Mouse (Mus musculus) hindbrain, embryonic 11.5 days (tissue): ENCODE data around the gene Elk3. TPM values are rescaled to one million over a fixed set of nuclear protein-coding genes. Genes with fewer than 3 reads are reported as not detected.
A peak's percentile ranks its signal among the peaks of the same experiment; 100 is the strongest.

ENCODE experiments used
- ATAC-seq: fragments of 200-750 bp; cut with Nextera tagmentation; 2 replicates; pipeline ENCODE4 v1.8.0; 2017; ENCODE audit warnings: mild to moderate bottlenecking, moderate TSS enrichment, moderate library complexity; ENCODE audit not compliant: low FRiP score
- DNase-seq: peaks from one replicate; pipeline ENCODE4 v3.0.0-alpha.2; 2015; ENCODE audit warnings: low spot score
- H3K27ac ChIP-seq: fragments of 300-500 bp; sonication (generic); 2 replicates; pipeline ENCODE4 v1.5.1; 2014; ENCODE audit warnings: mild to moderate bottlenecking, low read depth, low read length
- H3K27me3 ChIP-seq: fragments of 300-500 bp; sonication (generic); 2 replicates; pipeline ENCODE4 v1.6.1; 2014; ENCODE audit warnings: mild to moderate bottlenecking, low read length, moderate library complexity, mixed read lengths; ENCODE audit not compliant: control insufficient read depth, insufficient read depth
- H3K36me3 ChIP-seq: fragments of 300-500 bp; sonication (generic); 2 replicates; pipeline ENCODE4 v1.6.1; 2014; ENCODE audit warnings: mild to moderate bottlenecking, low read length, moderate library complexity, mixed read lengths; ENCODE audit not compliant: control insufficient read depth, insufficient read depth
- H3K4me1 ChIP-seq: fragments of 300-500 bp; sonication (generic); replicated peaks from 2 replicates; pipeline ENCODE4 v1.6.1; 2014; ENCODE audit warnings: low read length, mixed read lengths; ENCODE audit not compliant: control insufficient read depth, insufficient read depth
- H3K4me2 ChIP-seq: fragments of 300-500 bp; sonication (generic); replicated peaks from 2 replicates; pipeline ENCODE4 v1.6.1; 2014; ENCODE audit warnings: mild to moderate bottlenecking, low read depth, low read length
- H3K4me3 ChIP-seq: fragments of 300-500 bp; sonication (generic); 2 replicates; pipeline ENCODE4 v1.5.1; 2014; ENCODE audit warnings: low read depth, low read length
- H3K9ac ChIP-seq: fragments of 300-500 bp; sonication (generic); 2 replicates; pipeline ENCODE4 v1.6.1; 2014; ENCODE audit warnings: low read depth, low read length
- H3K9me3 ChIP-seq: fragments of 300-500 bp; sonication (generic); 2 replicates; pipeline ENCODE4 v1.6.1; 2016; ENCODE audit warnings: low read length; ENCODE audit not compliant: control insufficient read depth
- WGBS: fragments of 180-500 bp; shearing (Covaris S2); extraction: QIAGEN DNeasy Blood & Tissue Kit; methylation state at CpG from one replicate; pipeline ENCODE4 v1.1.7; 2014; 5-methylcytosine and 5-hydroxymethylcytosine counted together
- polyA plus RNA-seq: library from polyadenylated mRNA; unstranded; fragments of >200 nt; fragmentation: Nextera tagmentation; extraction: Ambion mirVana; gene quantifications from 2 replicates; pipeline ENCODE4 v1.2.1, GENCODE M21; 2014

The Elk3 gene
- polyA plus RNA-seq, 1 experiment from 2014 or later, result 22.8 TPM

DNA sequence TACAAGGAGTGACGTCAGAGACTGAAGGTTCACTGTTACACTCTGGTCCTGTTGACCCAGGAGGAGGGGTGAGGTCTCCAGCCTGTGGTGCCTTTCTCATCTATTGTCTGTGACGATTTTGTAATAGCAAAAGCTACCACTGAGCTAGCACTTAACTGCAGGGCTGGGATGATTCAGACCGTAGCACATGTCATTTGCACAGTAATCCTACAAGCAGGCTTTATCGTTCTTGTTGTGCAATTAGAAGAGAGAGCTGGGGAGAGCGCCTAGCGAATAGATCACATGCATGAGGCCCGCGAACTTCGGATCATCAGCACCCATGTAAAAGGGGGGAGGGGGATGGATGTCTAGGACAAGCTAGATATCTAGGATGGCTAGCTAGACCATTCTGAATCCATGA is 45.1 kb downstream of the Elk3 start:
- Histone ChIP-seq H3K36me3 (no peaks in the 10 kb centered on the region), H3K27ac (no peak overlapping the region), H3K4me1 (peaks cover 10% of the 10 kb centered on the region), H3K27me3 (no peaks in the 10 kb centered on the region), H3K9me3 (no peaks in the 10 kb centered on the region), H3K4me2 (no peak overlapping the region), H3K4me3 (no peak overlapping the region), H3K9ac (no peak overlapping the region)
- DNase-seq (no peak), ATAC-seq (no peak)
- 88% methylated on average over 9 of the region's 9 CpGs for WGBS

DNA sequence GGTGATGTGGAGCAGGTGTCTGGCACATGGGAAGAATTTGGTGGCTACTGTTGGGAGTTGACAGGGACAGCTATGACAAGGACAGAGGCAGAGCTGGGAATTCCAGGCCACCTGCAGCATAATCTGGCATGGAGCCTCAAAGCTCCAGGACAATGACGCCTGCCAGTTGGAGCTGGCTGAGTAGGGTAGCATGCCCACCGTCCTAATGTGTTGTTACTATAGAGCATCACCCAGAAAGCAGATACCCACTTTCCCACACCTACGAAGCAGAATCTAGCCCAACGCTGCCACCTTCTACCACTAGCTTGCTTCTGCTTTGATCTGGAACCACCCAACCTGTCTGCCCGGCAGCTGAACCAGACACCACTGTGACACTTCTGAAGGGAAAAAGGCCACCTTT is 46.9 kb downstream of the Elk3 start:
- DNase-seq (no peak), ATAC-seq (no peak)
- Histone ChIP-seq H3K4me3 (no peak overlapping the region), H3K9ac (no peak overlapping the region), H3K27ac (no peak overlapping the region), H3K4me1 (peaks cover 10% of the 10 kb centered on the region), H3K4me2 (no peak overlapping the region), H3K36me3 (no peaks in the 10 kb centered on the region), H3K27me3 (no peaks in the 10 kb centered on the region), H3K9me3 (no peaks in the 10 kb centered on the region)
- 88% methylated on average over 5 of the region's 5 CpGs for WGBS

DNA sequence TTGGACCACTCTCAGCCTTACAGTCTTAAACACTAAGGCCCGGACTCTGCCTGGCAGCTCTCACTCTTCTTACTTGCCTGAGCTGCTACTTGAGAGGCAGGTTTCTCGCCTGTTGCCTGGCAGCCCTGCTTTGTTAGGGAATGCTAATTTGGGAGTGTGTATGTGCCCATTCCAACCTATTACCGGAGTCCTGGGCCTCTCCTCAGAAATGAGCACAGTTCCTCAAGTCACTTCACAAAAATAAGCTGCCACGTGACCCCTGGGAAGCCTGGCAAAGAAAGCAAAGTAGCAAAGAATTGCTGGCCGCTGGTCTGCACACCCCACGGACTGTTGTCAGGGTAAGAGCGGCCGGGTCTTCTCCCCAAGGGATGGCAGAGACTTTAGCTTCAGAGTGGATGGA is 47.5 kb downstream of the Elk3 start:
- H3K4me3 ChIP-seq, result no peak overlapping the region
- WGBS, result 54% methylated on average over 8 of the region's 8 CpGs
- H3K36me3 ChIP-seq, result no peaks in the 10 kb centered on the region
- 0 out of 2 replicates have a peak, but pooled peaks have one; percentile 21 for ATAC-seq
- peaks cover 10% of the 10 kb centered on the region for H3K4me1 ChIP-seq
- no peak overlapping the region for H3K4me2 ChIP-seq
- no peak overlapping the region for H3K9ac ChIP-seq
- DNase-seq, result no peak
- no peak overlapping the region for H3K27ac ChIP-seq
- no peaks in the 10 kb centered on the region for H3K27me3 ChIP-seq
- H3K9me3 ChIP-seq, result no peaks in the 10 kb centered on the region

DNA sequence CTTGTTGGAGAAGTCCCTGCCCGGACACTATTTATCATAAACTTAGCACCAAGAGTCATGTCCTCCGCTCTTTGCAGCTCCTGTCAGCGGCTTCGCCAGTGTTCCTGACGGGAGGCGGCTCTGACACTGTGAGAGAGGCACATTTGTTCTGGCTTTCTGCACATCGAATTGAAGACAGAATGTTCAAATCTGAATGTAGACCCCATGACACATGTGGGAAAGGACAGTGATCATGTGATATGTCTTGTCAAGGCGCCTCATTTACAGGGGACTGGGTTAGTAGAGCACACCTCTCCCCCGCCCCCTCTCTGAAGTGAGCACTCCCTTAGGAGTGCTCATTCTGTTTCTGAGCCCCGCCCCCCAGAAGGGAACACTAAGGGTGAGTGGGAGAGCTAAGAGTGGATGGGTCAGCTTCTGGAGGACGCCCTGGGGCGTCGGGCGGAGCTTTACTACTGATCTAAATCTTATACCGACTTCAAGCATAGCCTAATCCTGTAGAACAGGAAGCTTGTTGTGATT is 48.9 kb downstream of the Elk3 start:
- ATAC-seq (peak; percentile 70; the same call in 1 of the 2 replicates), DNase-seq (no peak)
- Histone ChIP-seq H3K27me3 (no peaks in the 10 kb centered on the region), H3K4me1 (peaks cover 10% of the 10 kb centered on the region), H3K9me3 (no peaks in the 10 kb centered on the region), H3K27ac (no peak overlapping the region), H3K36me3 (no peaks in the 10 kb centered on the region), H3K4me3 (no peak overlapping the region), H3K4me2 (0 out of 2 replicates have a peak overlapping the region, but pooled peaks have one; percentile 6), H3K9ac (no peak overlapping the region)
- 26% methylated on average over 15 of the region's 15 CpGs for WGBS

DNA sequence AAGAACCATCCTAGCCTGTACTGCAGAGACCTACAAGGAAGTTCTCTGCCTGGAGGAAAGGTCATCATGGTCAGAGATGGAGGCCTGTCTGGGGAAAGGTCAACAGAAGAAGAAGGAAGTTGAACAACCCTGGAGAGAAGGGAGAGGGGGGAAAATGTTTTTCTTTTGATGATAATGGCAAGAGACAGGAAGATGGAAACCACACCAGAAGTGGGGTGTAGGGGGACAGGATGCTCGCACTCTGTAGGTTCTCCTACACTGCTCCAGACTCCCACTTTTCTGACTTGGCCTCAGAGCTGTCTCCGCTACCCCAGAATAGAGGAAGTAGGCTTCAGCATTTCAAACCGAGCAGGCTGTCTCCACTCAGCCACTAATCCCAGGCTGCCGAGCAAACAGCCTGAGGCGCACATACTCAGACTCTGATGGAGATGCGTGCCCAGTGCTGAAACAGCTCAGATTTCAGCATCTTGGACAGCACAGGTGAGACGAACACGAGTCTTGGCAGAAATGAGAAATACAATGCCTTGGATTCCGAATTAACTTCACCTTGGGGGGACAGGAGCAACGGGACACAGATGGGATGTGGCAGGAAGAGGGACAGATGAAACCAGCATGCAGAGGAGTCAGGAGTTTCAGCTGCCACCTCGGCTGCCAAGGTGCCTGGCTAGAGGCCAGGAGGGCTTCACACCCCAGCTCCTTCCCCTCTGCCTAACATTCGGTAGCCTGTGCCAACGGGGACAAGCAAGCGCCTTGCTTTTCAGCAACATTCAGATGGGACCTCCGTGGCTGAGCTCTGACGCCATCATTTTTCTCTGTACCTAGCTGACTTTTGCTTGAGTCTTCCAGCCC is 49.6 kb downstream of the Elk3 start:
- Histone ChIP-seq H3K36me3 (no peaks in the 10 kb centered on the region), H3K9ac (0 out of 2 replicates have a peak overlapping the region, but pooled peaks have one; percentile 3), H3K4me3 (no peak overlapping the region), H3K27me3 (no peaks in the 10 kb centered on the region), H3K27ac (no peak overlapping the region), H3K9me3 (no peaks in the 10 kb centered on the region), H3K4me1 (peaks cover 10% of the 10 kb centered on the region), H3K4me2 (0 out of 2 replicates have a peak overlapping the region, but pooled peaks have one; percentile 6)
- ATAC-seq (no peak), DNase-seq (no peak)
- WGBS, result 35% methylated on average over 16 of the region's 16 CpGs

DNA sequence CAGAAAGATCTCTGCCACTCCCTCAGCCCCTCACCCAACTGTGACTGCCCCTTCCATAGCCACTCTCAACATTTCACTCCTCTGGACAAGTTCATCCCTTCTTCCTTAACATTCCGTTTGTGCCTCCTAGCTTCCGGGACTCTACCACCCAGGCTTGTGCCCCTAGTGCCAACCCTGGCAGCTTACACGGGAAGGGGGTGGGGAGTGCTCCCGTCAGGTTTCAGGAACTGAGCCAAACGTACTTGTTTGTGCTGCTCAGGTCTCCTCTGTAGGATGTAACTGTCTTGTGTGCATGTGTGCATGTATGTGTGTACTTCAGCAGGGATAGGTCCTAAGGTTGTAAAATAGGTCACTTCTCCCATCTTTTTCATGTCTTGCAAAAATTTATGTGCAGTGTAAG is 51.1 kb downstream of the Elk3 start:
- DNase-seq (no peak), ATAC-seq (no peak)
- no peaks in the 10 kb centered on the region for H3K9me3 ChIP-seq
- H3K4me1 ChIP-seq, result peaks cover 13% of the 10 kb centered on the region
- no peak overlapping the region for H3K27ac ChIP-seq
- H3K27me3 ChIP-seq, result no peaks in the 10 kb centered on the region
- no peaks in the 10 kb centered on the region for H3K36me3 ChIP-seq
- no peak overlapping the region for H3K9ac ChIP-seq
- 88% methylated on average over 5 of the region's 5 CpGs for WGBS
- H3K4me2 ChIP-seq, result no peak overlapping the region
- H3K4me3 ChIP-seq, result no peak overlapping the region

DNA sequence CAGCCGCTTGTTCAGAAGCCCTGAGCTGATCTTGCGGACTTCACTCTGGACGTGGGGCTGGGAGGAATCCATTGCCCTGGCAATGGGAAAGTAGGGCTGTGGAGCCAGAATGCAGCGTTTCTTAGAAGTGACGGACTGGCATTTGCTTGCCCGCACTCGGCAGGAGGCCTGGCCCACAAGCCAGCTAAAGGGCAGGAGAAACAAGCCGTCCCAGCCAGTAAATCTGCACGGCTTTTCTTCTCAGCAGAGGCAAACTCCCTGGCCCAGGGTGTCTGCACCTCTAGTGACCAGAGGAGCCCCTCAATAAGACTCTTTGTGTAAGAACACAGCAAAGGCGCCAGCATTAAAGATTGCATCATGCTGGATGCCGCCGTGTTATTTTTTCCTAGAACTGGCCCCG is 55.6 kb downstream of the Elk3 start:
- Histone ChIP-seq H3K4me2 (no peak overlapping the region), H3K9ac (no peak overlapping the region)

DNA sequence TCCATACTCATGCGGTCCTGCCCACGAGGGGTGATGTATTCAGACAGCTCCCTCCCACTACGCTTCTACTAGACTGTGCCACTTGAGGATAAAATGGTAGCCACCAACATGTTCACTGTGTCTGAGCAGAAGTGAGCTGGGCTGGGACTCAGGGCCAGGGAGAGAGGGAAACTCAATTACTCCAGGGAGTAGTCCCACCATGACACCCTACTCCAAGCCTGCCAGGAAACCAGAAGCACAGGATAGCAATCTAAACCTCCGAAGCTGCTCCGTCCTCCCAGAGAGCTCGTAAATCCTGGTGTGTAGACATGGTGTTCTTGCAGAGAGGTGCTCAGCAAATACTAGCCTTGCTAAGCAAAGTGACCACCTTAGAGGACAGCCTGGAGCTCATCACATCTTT is 57.8 kb downstream of the Elk3 start:
- Histone ChIP-seq H3K36me3 (no peaks in the 10 kb centered on the region), H3K9me3 (no peaks in the 10 kb centered on the region), H3K4me2 (no peak overlapping the region), H3K27ac (no peak overlapping the region), H3K4me3 (no peak overlapping the region), H3K9ac (no peak overlapping the region), H3K4me1 (0 out of 2 replicates have a peak, but pooled peaks cover 3% of the 10 kb centered on the region), H3K27me3 (no peaks in the 10 kb centered on the region)
- ATAC-seq, result no peak
- no peak for DNase-seq
- 96% methylated on average over 6 of the region's 6 CpGs for WGBS

More for the DNA sequence above, 55.6 kb downstream of the Elk3 start:
- DNase-seq (no peak), ATAC-seq (no peak)
- H3K9me3 ChIP-seq, result no peaks in the 10 kb centered on the region
- no peaks in the 10 kb centered on the region for H3K36me3 ChIP-seq
- H3K4me1 ChIP-seq, result 0 out of 2 replicates have a peak, but pooled peaks cover 3% of the 10 kb centered on the region
- H3K27me3 ChIP-seq, result no peaks in the 10 kb centered on the region
- WGBS, result 42% methylated on average over 13 of the region's 13 CpGs
- no peak overlapping the region for H3K4me3 ChIP-seq
- peak overlapping the region; percentile 70 for H3K27ac ChIP-seq

DNA sequence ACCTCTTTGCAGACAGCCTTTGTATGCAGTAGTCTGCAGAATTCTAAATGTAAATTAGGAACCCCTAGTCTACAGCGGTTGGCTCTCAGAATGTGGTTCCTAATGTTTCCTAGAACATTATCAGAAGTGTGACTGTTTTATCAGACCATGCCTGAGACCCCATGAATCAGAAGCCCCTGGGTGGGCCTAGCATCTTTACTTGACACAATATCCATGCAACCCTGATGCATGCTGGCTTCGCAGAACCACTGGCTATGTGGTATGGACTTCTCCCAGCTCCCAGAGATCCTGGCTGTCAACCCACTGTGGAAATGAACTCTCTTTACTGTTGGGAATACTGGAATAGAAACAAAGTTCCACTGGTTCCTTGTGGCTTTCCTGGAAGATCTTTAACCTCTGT is 58.3 kb downstream of the Elk3 start:
- DNase-seq (no peak), ATAC-seq (no peak)
- no peaks in the 10 kb centered on the region for H3K9me3 ChIP-seq
- no peak overlapping the region for H3K4me3 ChIP-seq
- H3K9ac ChIP-seq, result no peak overlapping the region
- H3K27me3 ChIP-seq, result no peaks in the 10 kb centered on the region
- 0 out of 2 replicates have a peak, but pooled peaks cover 3% of the 10 kb centered on the region for H3K4me1 ChIP-seq
- H3K27ac ChIP-seq, result no peak overlapping the region
- H3K36me3 ChIP-seq, result no peaks in the 10 kb centered on the region
- no peak overlapping the region for H3K4me2 ChIP-seq
- 93% methylated on average over 2 of the region's 2 CpGs for WGBS
